Mouse (Mus musculus) Muller cell, postnatal 12 days (primary cell): ENCODE measurements around the gene Rhbdd1.

ENCODE experiments used
- DNase-seq: peaks from one replicate; pipeline ENCODE4 v3.0.0-alpha.2; 2015; ENCODE audit errors: inconsistent ontology term

Gene Rhbdd1

DNA sequence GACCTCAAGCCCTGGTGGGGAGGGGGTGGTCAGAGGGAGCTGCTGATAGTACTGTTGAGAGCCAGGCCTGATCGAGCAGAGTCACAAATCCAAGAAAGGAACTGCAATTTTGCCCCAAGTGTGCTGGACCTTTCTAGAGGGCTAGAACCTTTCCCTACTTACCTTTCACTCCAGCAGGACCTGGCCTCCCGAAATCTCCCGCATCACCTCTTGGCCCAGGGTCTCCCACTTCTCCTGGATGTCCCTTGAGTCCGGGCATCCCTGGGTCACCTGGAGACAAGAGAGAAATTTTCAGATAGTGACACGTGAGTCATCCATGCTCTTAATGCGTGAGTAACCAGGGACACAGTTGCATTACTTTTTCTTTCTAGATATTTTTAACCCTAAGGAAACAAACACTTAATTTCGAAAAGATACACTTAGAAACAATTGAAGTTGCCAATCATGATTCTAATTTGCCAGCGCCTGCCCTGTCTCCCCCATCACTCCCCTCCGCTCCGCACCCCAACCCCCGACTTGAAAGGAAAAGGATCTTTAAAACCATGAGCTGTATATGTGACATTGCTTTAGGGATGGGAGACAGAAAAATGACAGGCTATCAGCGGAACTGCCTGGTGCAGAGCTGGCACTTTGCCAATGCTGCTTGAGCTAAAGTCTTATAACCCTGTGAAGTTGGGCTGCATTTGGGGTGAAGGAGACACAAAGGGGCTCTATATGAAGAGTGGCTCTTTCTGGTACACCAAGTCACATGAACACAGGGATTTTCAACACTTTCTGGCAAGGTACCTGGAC, 163.6 kb downstream of the Rhbdd1 start:
- DNase-seq, result no peak

DNA sequence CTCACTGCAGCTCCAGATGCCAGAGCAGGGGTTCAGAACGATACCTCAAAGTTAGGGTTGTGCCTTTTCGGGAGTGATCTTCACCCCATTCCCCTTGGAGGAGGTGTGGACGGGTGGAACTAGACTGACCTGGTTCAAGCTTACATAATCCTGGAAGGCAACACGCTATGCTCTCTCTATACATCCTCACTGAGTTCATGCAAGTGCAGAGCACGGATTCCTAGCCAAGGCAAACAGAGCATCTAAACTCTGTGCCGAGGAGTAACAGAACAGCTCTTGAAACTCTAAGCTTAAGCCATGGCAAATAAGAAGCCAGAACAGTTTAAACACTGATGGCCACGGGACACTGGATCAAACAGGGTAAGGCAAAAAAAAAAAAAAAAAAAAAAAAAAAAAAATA, 166.1 kb downstream of the Rhbdd1 start:
- DNase-seq, result no peak

DNA sequence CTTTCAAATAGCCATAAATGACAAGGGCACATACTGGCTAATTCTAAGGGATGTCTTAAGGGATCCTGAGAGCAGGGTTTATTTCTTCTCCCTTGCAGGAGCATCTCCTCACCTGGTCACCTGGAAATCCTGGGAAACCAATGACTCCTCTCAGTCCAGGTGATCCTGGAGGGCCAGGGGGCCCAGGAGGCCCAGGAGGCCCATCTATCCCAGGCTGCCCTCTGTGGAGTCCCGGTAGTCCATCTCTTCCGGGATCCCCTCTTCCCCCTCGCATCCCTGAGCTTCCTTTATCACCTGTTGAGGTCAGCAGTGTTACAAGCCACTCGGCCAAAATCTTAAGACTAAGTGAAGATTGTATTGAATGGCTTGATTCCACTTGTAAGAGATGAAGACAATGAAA, 170.1 kb downstream of the Rhbdd1 start:
- no peak for DNase-seq

DNA sequence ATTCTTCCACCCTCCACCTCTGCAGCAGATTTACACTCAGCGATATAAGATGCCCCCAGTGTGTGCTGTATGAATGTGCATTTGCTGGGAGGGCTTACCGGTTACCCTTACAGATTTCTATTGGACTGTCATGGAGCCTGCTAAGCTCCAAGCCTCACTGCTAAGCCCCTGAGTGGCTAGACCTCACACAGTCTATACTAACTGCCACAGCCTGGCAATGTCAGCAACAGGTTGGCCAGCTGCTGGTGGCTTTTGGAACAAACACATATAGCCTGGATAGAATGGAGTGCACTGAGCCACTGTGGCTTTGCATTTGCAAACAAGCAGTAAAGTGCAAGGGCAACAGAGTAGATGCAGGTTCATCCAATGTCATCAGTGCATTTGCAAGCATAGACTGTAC, 175.7 kb downstream of the Rhbdd1 start:
- no peak for DNase-seq
